Mouse (Mus musculus) c-Kit-negative CD71-positive TER-119-positive erythroid progenitor cells, embryonic 14.5 days (primary cell): ENCODE results near the gene Atp5g1.
"Not testable (repeated sequence)": the region's sequence is repeated elsewhere in the genome, so short reads cannot be mapped to it uniquely, and the experiment has no call there.

ENCODE experiments used
- DNase-seq: peaks from one replicate; pipeline ENCODE4 v3.0.0-alpha.2; 2013; ENCODE audit warnings: low read depth, low spot score

Atp5g1 gene

DNA sequence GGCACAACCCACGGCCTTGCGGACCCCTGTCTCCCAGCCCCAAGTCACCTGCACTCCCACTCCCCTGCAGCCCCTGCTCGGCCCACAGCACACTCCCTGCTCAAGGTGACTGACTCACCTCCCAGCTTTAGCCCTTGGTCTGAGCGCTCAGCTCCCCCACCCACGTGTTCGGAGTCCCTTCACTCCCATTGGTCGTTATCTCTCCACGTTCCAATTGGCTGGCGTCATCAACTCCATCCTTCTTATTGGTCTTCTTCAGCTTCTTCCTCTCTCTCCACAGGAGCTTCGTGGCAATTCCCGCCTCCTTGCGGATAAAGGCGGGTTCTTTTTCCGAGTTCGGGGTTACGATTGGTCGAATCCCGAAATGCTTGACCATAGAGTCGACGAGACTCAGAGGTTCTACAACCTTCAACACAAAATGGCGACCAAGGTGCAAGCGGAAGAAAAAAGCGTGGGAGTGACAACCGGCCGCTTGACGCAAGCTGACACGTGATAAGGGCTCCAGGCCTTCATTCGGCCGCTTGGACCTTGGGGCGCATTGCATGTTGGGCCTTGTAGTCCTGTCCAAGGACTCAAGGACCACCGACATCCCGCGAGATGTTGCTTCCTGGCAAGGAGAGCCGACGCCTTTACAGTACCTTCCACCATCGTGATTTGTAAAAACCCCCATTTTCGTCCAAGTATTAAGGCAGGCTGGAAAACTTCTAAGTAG, at the start of gene Atp5g1:
Gene Atp5g1, minus strand, starts transcription at position 162 of the 712 bp plus-strand sequence.
- peak; percentile 99 for DNase-seq

DNA sequence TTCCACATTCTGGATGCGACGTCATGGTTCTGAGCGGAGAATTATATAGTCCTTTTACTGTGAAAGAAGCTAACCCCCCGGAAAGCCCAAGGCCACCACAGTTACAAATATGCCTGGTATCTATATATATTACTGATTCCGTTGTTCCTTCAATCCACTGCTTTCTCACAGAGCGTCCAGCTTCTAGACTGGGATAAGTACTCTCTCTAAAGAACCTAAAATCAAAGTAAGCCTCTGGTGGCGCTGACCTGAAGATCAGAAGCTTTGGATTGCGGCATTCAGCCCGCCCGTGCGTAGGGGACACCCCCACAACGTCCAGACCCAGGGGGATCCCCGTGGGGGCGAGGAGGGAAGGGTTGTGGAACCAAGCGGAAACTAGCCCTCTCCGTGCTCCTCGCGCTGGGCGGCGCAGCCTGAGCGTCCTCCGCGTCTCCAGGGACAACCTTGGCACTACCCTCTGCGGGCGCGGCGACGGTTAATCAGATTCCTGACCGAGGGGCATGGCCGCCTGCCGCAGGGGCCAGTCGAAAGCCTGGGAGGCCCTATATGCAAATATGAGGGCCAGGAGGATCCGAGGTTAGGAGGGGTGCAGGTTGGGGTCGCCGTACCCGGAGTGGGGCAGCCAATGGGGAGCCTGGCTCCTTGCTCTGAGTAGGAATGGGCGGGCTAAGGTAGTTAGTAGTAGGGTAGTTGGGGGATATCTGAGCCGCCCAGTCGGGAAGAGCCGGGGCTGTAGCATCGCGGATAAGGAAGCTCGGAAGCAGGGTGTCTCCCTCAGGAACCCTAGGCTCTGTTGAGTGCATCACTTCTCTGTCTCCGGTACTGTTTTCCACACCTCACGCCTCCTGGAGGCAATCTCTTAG, 48.8 kb upstream of the Atp5g1 start:
- no peak for DNase-seq

DNA sequence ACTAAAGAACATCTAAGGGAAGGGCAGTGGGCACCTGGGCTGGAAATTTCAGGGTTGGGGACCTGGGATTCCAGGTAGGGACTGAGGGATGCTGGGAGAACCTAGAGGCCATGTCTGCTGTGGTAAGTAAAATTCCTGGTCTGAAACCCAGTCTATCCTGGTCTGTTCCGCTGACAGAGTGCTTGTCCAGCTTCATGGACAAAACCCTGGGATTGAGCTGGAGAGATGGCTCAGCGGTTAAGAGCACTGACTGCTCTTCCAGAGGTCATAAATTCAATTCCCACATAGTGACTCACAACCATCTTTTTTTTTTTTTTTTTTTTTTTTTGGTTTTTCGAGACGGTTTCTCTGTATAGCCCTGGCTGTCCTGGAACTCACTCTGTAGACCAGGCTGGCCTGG, 47.3 kb upstream of the Atp5g1 start:
- not testable (repeated sequence) for DNase-seq

DNA sequence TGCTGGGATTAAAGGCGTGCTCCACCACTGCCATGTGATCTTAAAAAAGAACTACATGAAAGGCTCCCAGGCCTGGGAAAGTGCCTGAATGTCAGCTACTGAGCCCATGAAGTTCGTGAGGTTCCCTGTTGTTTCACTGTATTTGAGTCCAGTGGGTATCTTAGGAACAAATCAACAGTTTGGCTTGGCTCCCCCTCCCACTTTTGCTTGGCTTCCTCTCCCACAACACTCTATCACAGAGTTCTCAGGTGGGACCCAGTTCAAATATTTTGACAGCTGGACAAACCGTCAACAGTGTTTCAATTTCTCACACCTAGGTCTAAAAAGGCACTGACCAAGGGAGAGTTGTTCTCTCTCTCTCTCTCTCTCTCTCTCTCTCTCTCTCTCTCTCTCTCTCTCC, 43.9 kb upstream of the Atp5g1 start:
- no peak for DNase-seq

DNA sequence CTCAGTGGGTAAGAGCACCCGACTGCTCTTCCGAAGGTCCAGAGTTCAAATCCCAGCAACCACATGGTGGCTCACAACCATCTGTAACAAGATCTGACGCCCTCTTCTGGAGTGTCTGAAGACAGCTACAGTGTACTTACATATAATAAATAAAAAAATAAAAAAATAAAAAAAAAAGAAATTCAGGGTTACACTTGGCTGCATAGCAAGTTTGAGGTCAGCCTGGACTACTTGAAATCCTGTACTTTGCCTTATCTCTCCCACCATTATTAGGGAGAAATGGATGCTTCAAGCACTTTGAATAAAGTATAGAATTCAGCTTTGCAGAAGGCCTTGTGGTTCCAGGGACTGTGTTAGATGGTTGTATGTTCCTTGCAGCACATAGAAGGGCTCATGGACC, 41.5 kb upstream of the Atp5g1 start:
- DNase-seq, result not testable (repeated sequence)

DNA sequence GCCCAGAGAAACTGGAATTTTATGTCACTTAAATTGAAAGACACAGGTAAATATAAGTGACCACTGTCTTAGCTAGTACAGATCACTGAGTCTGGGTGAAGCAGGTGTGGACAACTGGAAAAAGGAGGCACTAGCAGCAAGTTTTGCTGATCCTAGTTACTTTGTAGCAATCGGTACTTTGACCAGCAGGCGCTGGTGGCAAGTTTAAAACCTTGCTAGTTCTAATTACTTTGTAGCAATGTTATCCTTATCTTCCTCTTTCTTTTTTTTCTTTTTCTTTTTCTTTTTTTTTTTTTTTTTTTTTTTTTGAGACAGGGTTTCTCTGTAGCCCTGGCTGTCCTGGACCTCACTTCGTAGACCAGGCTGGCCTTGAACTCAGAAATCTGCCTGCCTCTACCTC, 40.6 kb upstream of the Atp5g1 start:
- no peak for DNase-seq

DNA sequence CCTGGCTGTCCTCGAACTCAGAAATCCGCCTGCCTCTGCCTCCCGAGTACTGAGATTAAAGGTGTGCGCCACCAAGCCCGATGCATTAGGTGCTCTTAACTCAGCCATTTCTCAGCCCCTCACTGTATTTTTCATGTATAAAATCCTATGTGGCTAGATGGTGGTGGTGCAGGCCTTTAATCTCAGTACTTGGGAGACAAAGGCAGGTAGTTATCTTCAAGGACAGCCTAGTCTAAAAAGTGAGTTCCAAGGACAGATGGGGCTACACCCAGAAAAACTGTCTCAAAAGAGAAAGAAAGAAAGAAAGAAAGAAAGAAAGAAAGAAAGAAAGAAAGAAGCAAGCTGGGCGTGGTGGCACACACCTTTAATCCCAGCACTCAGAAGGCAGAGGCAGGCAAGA, 39.9 kb upstream of the Atp5g1 start:
- DNase-seq, result no peak

DNA sequence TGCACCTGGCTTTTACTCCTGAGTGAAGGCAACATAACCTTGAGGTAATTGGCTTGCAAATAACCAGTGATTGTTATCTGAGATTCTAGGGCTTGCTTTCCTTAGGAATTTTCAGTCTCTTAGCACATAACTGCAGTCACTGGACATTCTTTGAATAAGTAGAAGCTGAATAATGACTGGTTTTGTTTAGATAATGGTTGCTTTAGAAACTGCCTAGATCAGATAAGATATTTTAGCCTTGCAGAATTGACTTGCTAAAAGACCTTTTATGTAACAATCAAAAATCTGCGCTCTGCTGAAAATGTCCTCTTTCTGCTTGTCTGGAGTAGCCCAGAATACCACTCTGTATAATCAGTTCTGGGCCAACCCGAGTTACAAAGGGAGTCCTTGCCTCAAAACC, 38.6 kb upstream of the Atp5g1 start:
- no peak for DNase-seq

DNA sequence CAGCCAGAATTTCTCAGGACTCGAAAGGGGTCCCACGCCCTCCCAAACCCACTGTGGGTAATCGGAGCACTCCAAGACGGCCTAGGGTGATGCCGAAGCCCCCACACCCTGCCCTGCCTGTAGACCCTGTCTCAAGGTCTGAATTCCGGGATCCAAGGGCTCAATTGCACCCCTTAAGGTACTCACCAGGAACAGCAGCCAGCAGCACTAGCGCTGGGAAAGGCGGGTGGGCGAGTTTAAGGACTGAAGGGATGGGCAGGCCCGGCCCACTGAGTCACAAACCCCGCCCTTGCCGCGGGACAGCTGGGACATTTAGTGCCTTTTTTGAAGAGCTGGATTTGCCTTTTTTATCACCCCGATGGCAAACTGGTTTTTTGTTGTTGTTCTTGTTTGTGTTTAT, 36.3 kb upstream of the Atp5g1 start, which contains the start of gene Calcoco2:
Gene Calcoco2, minus strand, starts transcription at position 214 of the 400 bp plus-strand sequence.
- DNase-seq, result no peak

DNA sequence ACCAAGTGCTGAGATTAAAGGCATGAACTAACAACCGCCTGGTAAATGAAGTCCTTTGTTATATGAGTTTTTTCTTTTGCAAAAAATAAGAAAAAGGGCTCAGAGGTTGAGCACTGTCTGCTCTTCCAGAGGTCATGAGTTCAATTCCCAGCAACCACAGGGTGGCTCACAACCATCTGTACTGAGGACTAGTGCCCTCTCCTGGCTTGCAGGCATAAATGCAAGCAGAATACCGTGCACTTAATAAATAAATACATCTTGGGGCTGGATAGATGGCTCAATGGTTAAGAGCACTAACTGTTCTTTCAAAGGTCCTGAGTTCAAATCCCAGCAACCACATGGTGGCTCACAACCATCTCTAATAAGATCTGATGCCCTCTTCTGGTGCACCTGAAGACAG, 35.5 kb upstream of the Atp5g1 start:
- not testable (repeated sequence) for DNase-seq

DNA sequence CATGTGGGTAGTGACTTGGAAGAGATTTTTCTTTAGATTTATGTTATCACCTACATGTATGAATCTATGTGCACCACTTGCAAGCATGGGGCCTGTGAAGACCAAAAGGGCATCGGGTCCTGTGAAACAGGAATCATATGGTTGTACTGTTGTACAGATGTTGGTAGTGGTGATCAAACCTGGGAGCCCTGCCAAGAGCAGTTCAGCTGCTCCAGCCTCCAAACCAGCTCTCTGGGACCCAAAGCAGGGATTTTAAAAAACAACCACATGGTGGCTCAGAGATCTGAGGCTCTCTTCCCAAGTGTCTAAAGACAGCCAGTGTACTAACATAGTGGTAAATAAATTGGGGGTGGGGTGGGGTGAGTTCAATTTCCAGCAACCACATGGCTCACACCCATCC, 32.9 kb upstream of the Atp5g1 start:
- no peak for DNase-seq

DNA sequence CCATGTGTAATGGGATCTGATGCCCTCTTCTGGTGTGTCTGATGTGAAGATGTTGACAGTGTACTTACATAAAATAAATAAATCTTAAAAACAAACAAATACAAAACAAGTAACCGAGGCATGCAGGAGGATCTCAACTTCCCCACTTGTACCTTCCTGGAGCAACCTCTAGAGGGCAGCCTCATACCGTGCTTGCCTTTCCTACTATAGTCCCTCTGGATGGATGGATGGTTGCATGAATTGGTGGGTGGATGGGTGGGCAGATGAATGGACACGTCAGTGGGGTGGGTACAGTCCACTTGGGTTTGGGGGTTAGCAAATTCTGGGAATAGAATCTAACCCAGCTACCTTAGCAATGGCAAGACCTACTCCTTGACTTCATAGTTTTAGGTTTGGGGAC, 17.9 kb upstream of the Atp5g1 start:
- DNase-seq, result peak; percentile 27

DNA sequence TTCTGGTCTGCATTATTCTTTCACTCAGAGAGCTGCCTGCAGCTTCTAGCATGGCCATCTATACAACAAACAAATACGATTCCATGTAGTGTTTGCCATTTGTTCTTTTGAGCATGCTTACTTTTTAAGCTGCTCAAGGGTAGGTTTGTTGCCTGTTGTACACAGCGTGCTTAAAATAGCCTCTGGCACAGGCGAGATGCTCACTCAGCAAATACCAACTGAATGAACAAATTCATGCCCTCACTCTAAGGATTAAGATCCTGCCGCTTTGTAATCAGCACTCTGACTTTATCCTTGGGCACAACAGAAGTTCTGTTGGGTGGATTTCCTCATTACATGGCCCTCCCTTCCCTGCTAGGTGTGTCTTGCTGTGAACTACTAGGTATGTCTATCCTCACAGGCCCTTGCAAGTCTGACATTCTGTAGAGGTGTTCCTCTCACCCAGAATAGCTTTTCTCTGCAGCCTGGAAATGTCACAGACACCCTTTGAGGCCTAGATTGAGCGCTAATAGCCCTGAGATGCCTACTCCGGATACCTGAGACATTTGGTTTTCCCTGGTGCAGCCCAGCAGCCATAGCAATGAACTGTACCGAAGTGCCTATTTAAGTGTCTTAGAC, 17.3 kb upstream of the Atp5g1 start:
- no peak for DNase-seq

DNA sequence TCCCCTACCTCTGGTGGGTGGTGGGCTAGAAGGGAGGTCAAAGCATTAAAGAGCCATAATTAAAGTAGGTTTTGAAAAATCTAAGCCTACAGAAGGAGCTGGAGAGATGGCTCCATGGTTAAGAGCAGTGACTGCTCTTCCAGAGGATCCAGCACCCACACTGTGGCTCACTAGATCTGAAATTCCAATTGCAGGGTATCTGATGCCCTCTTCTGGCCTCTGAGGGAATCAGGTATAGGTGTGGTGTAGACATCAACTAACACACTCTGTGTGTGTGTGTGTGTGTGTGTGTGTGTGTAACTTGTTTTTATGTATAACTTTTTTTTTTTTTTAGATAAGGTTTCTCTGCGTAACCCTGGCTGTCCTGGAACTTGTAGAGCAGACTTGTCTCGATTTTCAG, 15.6 kb upstream of the Atp5g1 start:
- no peak for DNase-seq

DNA sequence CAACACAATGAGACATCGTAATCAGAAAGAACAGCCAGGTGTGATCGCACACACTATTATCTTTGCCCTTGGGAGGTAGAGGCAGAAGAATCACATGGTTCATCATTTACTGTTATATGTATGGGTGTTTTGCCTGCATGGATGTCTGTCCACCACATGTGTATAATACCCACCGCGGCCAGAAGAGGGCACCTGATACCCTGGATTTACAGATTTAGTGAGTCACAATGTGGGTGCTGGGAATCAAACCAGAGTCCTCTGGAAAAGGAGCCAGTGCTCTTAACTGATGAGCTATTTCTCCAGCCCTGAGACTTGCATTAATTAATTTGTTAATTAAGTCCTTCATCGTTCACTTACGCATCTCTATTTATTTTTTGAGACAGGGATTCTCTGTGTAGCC, 12.5 kb upstream of the Atp5g1 start:
- DNase-seq, result no peak

DNA sequence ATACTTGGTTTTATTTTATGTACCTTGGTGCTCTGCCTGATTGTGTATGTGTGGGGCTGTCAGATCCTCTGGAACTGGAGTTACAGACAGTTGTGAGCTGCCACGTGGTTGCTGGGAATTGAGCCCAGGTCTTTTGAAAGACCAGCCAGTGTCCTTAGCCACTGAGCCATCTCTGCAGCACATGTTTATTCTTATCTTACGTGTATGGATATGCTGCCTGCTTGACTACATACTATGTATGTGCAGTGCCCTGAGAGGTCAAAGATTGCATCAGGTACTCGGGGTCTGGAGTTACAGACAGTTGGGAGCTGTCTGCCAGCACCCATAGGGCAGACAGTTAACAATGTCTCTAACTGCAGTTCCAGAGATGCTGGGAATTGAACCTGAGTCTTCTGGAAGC, 7.2 kb upstream of the Atp5g1 start:
- no peak for DNase-seq

DNA sequence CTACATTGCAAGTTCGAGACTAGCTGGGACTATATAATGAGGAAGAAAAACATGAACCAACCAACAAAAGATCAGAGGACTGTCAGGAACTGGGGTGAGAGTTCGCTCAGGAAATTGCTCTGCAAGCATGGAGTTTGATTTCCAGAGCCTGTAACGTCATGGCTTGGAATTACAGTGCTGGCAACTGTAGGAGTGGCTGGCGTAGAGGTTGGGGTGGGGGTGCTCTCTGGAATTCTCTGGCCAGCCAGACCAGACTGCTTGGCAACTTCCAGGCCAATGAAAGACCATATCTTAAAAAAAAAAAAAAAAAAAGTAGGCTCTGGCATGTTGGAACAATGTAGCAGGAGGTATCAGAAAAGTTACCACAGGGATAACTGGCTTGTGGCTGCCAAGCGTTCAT, 5.3 kb upstream of the Atp5g1 start:
- DNase-seq, result no peak

DNA sequence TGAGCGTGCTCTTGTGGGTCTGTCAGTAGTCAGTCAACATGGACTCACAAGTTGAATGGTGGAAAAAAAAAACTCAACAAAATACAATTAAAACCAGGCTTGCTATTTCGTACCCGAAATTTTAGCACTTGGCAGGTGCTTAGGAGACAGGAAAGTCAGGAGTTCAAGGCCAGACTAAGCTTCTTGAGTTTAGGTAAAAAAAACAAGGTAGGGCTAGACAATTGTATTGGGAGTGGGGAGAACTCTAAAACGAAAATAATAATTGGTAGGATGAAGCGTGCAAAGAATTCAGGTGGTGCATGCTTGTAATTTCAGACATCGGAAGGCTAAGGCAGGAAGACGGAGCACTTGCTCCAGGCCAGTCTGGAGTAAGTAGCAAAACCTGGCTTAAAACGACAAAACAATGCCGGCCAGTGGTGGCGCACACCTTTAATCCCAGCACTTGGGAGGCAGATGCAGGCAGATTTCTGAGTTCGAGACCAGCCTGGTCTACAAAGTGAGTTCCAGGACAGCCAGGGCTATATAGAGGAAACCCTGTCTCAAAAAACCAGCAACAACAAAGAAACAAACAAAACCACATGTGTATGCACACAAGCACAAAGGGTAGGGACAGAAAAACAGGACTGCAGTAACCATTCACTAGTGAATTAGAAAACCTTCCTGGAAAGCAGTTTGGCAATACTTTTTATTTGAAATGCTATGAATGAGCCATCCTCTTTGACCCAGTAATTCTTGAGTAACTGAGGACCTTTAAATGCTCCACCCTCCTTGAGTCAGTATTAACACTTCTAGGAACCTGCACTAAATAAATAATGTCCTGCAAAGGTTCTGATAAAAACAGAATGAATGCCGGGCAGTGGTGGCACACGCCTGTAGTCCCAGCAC, 993 bp upstream of the Atp5g1 start:
- DNase-seq, result no peak

DNA sequence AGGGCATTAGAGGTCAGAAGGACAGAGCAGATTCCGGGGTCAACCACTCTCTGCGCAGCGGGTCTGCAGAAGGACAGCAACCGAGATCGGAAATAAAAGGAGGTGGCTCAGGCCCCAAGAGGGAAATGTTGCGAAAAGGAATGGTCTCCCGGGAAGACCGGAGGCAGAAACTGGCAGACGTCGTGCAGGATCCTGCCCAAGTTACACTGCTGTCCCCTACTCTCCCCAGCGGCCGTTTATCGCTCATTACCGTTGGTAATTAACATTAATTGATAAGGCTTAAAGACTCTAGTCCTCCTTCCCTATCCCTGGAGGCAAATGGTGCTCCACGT, 327 bp downstream of the Atp5g1 start:
- DNase-seq, result no peak

DNA sequence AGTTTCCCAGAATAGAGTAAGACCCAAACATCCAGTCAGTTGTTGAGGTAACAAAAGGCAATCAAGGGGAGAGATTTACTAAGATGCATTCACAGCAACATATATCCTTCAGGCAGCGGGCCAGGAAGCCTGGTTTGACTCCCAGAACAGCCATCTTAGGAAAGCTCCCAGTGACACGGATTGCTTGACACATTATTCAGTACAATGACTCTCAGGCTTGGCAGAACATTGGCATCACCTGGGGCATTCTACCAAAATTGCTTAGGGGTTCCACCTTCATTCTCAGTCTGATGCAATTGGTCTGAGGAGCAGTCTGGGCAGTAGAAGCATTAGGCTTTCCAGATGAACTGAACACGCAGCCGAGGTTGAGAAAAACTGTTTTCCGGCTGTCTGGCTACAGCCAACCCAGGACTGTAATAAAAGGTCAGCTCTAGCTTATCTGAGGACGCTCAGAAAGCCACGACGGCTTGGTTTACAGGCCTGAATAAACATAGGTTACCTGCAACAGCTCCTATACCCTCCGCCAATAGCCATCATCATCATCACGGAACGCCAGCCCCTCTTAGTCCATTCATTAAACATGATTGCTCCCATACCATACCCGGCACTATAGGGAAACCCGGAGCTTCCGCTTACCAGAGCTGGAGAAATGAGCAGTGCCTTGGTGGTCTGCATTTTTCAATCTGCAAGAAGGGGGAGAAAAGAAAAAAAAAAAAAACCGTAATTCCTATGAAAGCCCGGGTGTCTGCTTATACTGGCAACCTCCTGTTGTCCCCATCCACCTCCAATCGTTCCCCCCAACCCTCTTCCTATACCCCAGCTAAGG, 906 bp downstream of the Atp5g1 start:
- DNase-seq, result no peak
